Mouse (Mus musculus) lung, postnatal 0 days (tissue): ENCODE data around the gene Atf7ip.

ENCODE experiments used
- CTCF ChIP-seq: IDR thresholded peaks from 2 replicates; pipeline ENCODE4 v1.5.1; 2016; ENCODE audit warnings: antibody characterized with exemption, mild to moderate bottlenecking
- EP300 ChIP-seq: IDR thresholded peaks from 2 replicates; pipeline ENCODE4 v1.6.1; 2016; ENCODE audit warnings: antibody characterized with exemption, mild to moderate bottlenecking, control low read depth

DNA sequence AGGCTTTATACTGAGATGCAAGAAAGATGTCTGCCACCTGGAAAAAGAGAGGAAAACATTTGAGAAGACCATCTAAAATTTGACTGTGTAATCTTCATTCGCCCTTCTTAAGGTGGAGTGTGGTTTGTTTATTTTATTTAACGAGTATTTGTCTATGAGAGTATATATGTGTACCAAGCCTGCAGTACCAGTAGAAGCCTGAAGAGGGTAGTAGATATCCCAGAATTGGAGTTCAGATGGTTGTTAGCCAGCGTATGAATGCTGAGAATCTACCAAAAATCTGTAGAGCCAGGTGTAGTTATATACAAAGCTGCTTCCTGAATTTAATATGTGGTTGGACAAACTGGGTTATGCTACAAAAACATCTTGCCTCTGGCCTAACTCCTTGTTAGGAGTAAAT lies 106.3 kb downstream of the Atf7ip start:
- TF ChIP-seq CTCF, result peak; percentile 29; the same call in 1 of the 2 replicates
- TF ChIP-seq EP300, result no peak
